Mouse (Mus musculus): ENCODE data around the gene Erbb3.

Erbb3 gene

GRCm38 (mm10) chr10:128535206-128535605, 54.2 kb downstream of the Erbb3 start:
- in situ Hi-C loops (cut with MboI, MseI), result no loop called here

- in situ Hi-C loops (cut with MboI, MseI), result no loop called here
Observed at GRCm38 (mm10) chr10:128526366-128527356, 62.8 kb downstream of the Erbb3 start.

DNA sequence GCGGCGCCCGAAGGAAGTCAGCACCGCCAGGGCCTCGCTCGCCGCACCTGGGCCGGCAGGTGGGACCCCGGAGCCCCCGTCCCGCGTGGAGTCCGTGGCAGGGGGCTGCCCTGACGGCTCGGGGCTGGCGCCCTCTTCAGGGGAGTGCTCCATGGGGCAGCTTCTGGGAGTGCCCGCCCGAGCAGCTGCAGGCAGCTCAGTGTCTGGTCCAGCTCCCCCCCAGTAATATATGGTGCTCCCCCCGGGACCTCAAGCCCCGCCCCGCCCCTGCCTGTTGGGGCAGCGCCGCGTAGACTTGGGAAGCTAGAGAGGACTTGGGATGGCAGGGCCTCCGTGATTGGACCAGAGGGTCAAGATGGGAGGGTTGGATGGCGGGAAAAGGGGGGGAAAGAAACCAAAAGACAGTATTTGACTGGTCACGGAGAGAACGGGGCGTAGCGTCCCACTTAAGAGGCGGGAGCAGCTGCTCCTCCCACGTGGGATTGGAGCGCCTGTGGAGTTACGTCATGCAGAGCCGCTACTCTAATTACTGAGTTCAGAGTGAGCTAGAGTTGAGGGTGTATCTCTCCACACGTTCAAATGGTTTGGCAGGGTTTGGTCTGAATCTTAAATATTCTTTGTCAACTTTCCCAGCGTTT, 63.7 kb downstream of the Erbb3 start, which contains the start of gene Esyt1:
Gene Esyt1, minus strand, starts transcription at position 201 of the 638 bp plus-strand sequence.
- in situ Hi-C loops (cut with MboI, MseI), result no loop called here

DNA sequence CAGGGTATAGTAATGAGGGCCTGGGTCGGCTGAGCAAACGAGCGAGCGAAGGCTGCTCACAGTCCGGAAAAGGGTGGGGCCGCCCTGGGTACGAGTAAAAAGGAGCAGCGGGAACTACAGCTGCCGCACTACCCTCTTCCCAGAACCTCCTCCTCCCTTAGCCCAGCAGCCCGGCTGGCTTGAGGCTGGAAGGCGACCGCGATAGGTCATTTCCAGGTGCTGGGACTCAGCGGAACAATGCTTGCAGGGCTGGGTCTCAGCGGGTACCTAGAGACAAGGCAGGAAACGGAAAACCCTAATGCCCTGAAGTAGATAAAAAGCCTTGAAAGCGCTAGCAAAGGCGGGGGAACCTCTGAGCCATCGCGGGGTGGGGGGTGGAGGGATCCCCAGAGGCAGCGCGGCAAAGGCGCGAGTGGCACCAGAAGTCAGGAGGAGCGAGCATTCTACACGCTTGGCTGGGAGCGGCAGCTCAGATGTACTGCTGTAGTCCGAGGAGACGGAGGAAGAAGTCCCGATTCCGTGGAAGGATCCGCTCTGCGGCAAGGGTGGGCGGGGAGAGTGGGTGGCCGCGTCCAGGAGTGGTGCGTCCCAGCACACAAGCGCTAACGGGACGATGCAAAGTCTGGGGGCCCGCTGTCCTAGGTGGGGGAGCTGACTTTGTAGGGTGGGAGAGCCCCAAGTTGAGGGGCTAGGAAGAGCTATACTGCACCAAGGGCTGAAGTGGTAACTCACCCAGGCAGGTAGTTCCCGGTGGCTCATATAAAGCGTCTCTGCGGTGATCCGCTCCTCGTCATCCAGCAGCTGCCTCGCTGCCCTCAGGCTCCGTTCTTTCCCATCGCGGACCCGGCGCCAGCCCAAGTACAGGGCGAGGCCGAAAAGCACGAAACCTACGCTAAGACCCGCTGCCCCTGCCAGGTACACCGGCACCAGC, 64.5 kb downstream of the Erbb3 start:
- in situ Hi-C loops (cut with MboI, MseI), result no loop called here

DNA sequence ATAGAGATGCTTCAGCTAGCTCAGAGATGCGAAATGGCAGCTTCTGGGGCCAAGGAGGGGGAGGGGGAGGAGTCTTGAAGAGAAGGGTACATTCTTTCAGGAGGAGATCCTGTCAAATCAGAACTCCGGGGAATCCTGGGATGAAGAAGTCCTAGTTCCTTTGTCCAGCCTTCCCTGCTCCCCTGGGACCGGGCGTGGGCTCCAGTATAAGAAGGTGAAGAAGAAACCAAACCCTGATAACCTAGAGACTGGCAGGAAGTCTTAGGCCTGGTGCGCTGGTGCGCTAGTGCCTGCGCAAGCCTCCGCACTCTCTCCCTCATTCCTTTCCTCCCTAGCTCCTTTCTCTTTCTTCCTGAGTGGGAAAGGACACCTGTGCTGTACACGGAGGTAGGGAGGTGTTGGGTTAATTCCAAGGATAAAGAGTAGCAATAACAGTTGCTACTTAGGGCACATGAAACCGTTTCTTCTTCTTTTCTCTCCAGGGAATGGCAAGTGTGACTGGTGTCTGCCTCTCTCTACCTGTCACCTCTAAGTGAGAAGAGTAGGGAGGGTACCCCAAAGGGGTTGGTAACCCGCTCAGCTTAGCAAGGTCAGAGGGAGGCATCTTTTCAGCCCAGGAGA, 65.2 kb downstream of the Erbb3 start:
- in situ Hi-C loops (cut with MboI, MseI), result no loop called here

- in situ Hi-C loops (cut with MboI, MseI), result no loop called here
Observed at GRCm38 (mm10) chr10:128522351-128522750, 67.1 kb downstream of the Erbb3 start.

DNA sequence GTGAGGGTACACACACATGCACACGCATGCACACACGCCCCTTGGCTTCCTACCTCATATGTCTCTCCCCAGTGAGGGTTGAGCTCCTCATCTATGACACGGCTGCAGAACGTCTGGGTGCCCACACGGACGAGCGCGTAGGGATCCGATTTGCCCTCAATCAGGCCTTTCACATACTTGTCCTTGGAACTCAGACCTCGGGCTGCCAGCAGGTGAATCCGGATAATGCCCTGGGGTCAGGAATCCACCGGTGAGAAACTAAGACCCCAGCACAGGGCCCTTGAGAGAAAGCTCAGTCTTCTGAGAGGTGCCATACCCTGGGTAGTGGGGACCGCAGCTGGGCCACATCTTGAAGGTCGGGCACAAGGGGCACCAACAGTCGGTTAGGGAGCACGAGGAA, 68.9 kb downstream of the Erbb3 start:
- in situ Hi-C loops (cut with MboI, MseI), result no loop called here

- in situ Hi-C loops (cut with MboI, MseI), result no loop called here
Observed at GRCm38 (mm10) chr10:128518833-128519232, 70.6 kb downstream of the Erbb3 start.
